Mouse (Mus musculus) left cerebral cortex, adult 2 months (tissue): ENCODE results near the gene Pabpc1l. TPM values are rescaled to one million over a fixed set of nuclear protein-coding genes. Genes with fewer than 3 reads are reported as not detected.

Experiments
- DNase-seq, 2 experiments: peaks; one replicate each; pipeline ENCODE4 v3.0.0; 2021 to 2022; ENCODE audit warnings: low spot score in 2 of 2, mixed read lengths in 1 of 2; ENCODE audit errors: extremely low spot score in 1 of 2
- H3K27ac ChIP-seq: fragments of 200-600 bp; 2 replicates; pipeline ENCODE4 v1.8.1; 2022
- H3K4me3 ChIP-seq: fragments of 200-600 bp; 2 replicates; pipeline ENCODE4 v1.8.1; 2022
- CTCF ChIP-seq: fragments of 200-600 bp; IDR thresholded peaks from 2 replicates; pipeline ENCODE4 v1.8.1; 2022; ENCODE audit warnings: antibody characterized with exemption, mild to moderate bottlenecking, moderate library complexity
- intact Hi-C: fragments of 180-260 bp; cut with DNase I; formaldehyde crosslinking; loops from one replicate; pipeline ENCODE4 v1.15.1; 2025
- total RNA-seq, 2 experiments: library from RNA; stranded (reverse); gene quantifications; 2 replicates each; pipeline ENCODE4 v1.2.3; 2021

Pabpc1l gene
- total RNA-seq, 2 experiments from 2014 or later: 0.84 to 1.1 TPM

DNA sequence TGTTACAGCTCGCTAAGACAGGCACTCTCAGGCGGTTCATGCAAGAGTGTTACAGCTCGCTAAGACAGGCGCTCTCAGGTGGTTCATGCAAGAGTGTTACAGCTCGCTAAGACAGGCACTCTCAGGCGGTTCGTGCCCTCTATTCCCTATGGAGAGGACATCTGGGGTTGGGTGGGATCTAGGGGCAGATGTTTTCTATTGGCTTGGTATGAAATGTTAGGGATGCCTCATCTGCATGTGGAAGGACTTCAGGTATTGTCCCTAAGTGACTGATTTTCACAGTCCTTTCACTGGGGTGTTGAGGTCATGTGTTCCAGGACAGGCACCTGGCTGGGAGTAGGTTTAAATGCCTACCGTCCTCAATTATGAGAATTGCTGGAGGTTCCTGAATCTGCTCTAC lies 17.7 kb upstream of the Pabpc1l start:
- DNase-seq: no peak
- intact Hi-C loops: no loop called here
- Histone ChIP-seq H3K27ac (no peak overlapping the region), H3K4me3 (no peak overlapping the region)
- no peak for TF ChIP-seq CTCF

DNA sequence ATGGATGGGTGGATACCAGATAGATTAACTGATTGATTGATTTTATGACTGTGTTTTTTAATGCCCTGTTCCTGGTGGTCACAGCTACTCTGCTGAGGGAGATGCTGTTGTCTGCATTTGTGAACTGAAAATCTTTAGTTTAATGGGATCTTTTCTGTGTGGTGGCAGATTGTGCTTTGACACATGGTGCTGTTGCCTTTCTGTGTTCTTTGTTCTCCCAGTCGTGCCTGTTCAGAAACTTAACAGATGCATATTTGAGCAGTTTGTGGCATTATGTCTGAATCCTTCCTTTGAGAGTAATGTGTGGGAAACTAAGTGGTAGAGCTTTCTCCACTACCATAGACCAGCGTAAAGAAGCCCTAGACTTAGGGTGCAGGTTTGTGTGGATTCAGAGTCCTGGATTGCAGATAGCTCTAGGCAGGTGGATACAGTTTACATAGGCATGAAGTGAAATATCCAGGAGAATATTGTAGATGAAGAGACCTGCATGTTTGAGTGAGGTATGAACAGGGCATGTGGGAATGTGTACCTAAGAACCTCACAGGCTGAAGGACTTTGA lies 17.2 kb upstream of the Pabpc1l start:
- intact Hi-C loops: no loop called here
- TF ChIP-seq CTCF: no peak
- Histone ChIP-seq H3K27ac (no peak overlapping the region), H3K4me3 (no peak overlapping the region)
- no peak for DNase-seq

DNA sequence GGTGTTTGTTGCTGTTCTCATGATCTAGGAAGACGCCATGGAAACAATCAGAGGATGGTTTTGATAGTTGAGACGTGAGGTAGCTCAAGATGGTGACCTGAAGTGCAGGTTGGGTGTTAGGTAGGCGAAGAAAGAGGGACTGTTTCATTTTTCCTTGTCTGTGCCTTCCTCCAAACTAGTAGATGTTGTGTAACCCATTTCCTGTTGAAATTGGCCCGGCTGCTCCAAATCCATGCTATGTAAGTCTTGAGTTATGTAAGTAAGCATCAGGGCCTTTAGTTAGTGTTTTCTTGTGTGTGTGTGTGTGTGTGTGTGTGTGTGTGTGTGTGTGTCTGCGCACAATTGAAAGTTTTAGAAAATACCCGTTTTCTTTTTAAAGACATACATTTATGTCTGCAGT lies 16.0 kb upstream of the Pabpc1l start:
- intact Hi-C loops: no loop called here
- Histone ChIP-seq H3K4me3 (no peak overlapping the region), H3K27ac (peak overlapping the region; percentile 63; the same call in 1 of the 2 replicates)
- no peak for DNase-seq
- no peak for TF ChIP-seq CTCF

DNA sequence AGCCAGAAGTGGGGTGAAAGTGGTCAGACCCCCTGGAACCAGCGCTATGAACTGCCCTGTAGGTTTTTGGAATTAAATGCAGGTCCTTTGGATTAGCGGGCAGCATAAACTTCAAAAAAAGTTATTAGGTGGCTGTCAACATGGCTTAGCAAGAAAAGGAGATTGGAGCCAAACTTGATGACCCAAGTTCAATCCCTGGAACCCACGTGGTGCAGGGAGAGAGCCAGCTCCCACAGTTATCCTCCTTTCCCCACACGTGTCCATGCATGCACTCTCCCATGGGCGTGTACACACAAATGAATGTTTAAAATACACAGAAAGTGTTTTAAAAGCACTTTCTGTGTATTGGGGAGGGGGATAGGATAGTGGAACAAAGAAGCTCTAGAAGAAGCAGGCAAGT lies 14.8 kb upstream of the Pabpc1l start:
- TF ChIP-seq CTCF: no peak
- DNase-seq: no peak
- H3K27ac ChIP-seq: no peak overlapping the region
- intact Hi-C loops: no loop called here
- no peak overlapping the region for H3K4me3 ChIP-seq

DNA sequence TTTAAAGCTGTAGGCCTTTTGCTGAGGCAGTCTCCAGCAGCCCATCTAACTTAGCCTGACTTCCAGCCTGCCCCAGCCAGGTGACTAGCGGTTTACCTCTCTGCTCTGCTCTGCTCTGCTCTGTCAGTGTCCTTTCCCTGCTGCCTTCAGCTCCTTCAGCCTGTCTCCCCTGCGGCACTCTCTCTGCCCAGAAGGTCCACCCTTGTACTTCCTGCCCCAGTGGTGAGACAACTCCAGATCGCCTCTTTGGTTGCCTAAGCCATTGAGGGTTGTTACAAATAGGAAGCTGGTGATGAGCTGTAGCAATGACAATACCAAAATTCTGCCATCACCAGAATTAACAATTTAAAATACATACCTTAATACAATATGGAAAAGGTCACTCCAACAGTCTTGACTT lies 14.3 kb upstream of the Pabpc1l start:
- no peak for DNase-seq
- no peak for TF ChIP-seq CTCF
- Histone ChIP-seq H3K27ac (no peak overlapping the region), H3K4me3 (no peak overlapping the region)
- intact Hi-C loops: no loop called here

DNA sequence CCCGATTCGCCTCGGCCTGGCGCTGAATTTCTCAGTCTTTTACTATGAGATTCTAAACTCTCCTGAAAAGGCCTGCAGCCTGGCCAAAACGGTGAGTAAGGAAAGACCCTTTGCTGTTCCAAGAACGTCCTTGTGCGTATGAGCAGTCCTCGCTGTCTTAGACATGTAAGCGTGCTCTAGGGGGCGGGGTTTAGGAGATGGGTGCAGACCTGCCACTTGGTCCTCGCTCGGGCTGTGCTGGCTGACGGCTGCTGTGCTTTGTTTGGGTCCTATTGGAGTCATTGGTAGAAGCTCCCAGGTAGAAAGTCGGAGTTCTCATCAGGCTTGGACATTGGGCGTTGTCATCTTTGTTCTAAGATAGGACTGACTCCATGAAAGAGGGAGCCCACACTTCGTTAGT lies 9.9 kb upstream of the Pabpc1l start:
- no peak for DNase-seq
- intact Hi-C loops: no loop called here

DNA sequence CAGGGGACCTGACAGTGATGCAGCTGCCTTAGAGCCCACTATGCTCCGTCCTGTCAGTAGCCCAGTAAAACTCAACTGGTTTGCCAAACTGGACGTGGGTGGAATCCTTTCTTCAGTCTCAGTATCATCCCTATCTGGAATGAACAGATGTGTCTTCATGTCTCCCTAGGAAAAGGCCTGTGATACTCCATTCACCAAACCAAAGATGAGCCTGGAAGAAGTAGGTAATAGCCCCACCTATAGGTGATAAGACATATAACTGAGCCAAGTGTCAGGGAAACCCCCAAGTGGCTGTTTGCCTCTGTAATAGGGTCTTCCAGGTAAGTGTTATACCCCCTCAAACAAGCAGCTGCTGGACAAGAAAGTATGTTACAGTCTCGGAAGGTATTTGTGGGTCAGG lies 6.3 kb upstream of the Pabpc1l start:
- Histone ChIP-seq H3K4me3 (no peak overlapping the region), H3K27ac (no peak overlapping the region)
- TF ChIP-seq CTCF: peak; percentile 38
- DNase-seq: no peak
- intact Hi-C loops: no loop called here

More for the DNA sequence above, 9.9 kb upstream of the Pabpc1l start:
- no peak overlapping the region for H3K27ac ChIP-seq
- TF ChIP-seq CTCF: no peak
- no peak overlapping the region for H3K4me3 ChIP-seq

DNA sequence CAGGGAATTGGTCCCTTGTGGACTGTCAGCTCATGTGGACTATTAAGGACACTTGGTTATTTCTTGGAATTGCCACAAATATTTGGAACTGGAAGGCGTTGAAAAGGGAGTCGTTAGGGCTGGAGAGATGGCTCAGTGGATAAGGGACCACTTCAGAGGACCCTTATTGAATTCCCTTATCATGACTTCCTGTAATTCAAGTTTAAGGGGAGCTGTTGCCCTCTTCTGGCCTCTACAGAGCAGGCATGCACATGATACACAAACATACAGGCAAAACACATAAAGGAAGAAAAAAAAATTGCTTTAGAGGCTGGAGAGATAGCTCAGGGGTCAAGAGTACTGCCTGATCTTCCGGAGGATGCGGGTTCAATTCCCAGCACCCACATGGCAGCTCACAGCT lies 5.3 kb upstream of the Pabpc1l start:
- H3K4me3 ChIP-seq: no peak overlapping the region
- DNase-seq: no peak
- no peak overlapping the region for H3K27ac ChIP-seq
- TF ChIP-seq CTCF: peak; percentile 4
- intact Hi-C loops: no loop called here

DNA sequence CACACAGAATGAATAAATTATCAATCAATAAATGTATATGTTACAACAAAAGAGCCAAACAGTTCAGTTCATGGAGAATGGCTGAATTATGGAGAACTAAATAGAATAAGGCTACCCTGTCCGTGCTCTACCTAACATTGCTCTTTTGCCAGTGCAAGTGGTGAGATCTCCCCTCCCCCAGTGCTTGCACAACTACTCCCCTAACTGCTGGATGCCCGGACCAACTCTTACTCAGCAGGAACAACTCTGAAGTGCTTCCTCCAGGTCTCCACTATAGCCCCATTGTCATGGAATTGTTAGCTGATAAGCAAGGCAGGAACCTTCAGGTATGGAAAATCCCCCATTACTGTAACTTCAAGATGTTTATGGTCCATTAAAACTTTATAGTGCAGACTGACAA lies 3.1 kb upstream of the Pabpc1l start:
- TF ChIP-seq CTCF: no peak
- Histone ChIP-seq H3K4me3 (no peak overlapping the region), H3K27ac (no peak overlapping the region)
- intact Hi-C loops: no loop called here
- no peak for DNase-seq

DNA sequence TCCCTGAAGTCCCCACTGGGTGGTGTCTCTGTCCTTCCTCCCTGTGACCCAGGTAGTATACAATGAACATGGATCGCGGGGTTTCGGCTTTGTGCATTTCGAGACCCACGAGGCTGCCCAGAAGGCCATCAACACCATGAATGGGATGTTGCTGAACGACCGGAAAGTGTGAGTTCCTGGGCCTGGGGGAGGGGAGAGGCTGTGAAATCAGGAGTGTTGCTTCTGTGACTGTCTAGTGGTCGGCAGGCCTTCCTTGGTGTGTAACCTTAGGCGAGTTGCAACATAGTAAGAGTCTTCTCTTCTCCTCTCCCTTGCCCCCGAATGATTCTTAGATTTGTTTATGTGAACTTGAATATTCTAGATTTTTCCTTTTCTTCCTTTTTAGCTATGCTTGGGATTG lies 5.9 kb downstream of the Pabpc1l start:
- Histone ChIP-seq H3K4me3 (no peak overlapping the region), H3K27ac (no peak overlapping the region)
- no peak for TF ChIP-seq CTCF
- DNase-seq: no peak
- intact Hi-C loops: no loop called here

DNA sequence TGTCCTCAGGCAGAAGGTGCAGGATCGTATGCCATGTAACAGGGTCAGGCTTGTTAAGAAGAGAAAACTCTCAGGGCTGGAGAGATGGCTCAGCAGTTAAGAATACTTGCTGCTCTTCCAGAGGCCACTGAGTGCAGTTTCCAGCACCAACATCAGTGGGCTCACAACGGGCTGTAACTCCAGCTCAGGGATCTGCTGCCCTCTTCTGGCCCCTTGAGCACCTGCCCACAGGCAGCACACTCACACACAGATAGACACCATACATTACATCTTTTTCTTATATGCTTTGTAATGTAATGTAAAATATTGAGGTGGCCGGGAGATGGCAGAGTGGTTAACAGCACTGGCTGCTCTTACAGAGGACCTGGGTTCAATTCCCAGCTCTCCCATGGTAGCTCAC lies 7.7 kb downstream of the Pabpc1l start:
- no peak for DNase-seq
- Histone ChIP-seq H3K4me3 (no peak overlapping the region), H3K27ac (no peak overlapping the region)
- intact Hi-C loops: no loop called here
- TF ChIP-seq CTCF: no peak

DNA sequence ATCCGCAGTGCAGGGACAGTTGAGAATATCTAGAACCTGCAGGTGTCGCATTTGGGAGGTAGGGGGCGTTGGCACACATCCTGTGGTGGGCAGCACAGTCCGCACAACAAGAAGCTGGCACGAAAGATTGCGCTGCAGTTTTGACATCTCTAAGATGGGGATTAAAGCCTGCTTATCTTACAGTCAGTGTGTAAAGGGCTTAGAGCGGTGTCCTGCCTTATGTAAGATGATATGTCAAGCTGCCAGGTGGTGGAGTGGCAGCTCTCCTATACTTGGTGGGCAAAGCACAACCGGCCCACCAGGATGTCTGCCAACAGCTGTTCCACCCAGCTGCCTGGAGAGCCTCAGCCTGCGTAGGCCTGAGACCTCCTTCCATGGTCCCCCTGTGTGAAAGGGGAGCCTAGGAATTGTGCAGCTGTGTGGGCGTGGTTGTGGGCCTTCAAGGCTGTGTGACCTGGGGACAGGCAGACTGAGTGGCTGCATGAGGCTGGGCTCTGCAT lies 11.3 kb downstream of the Pabpc1l start:
- Histone ChIP-seq H3K4me3 (no peak overlapping the region), H3K27ac (no peak overlapping the region)
- DNase-seq: no peak
- TF ChIP-seq CTCF: no peak
- intact Hi-C loops: no loop called here

DNA sequence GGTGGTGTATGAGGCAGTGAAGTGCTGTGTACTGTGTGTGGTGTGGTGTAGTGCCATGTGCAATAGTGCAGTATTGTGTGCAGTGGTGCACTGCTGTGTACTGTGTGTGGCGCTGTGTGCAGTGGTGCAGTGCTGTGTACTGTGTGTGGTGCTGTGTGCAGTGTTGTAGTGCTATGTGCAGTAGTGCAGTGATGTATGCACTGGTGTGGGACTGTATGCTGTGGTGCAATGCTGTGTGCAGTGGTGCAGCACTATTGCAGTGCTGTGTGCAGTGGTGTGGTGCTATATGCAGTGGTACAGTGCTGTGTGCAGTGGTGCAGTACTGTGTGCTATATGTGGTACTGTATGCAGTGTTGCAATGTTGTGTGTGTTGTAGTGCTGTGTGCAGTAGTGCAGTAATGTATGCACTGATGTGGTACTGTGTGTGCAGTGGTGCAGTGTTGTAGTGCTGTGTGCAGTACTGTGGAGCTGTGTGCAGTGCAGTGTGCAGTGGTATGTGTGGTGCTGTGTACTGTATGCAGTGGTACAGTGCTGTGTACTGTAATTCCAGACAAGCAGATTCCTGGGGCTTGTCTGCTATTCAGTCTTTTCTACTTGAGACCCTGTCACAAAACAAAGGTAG lies 13.3 kb downstream of the Pabpc1l start:
- intact Hi-C loops: no loop called here
- no peak for TF ChIP-seq CTCF
- no peak for DNase-seq
- no peak overlapping the region for H3K27ac ChIP-seq
- no peak overlapping the region for H3K4me3 ChIP-seq
